Mouse (Mus musculus) embryonic facial prominence, embryonic 11.5 days (tissue): Measurements from ENCODE around the gene Gbx1. TPM values are rescaled to one million over a fixed set of nuclear protein-coding genes. Genes with fewer than 3 reads are reported as not detected.

ENCODE experiments used
- ATAC-seq: fragments of 200-750 bp; cut with Nextera tagmentation; replicated peaks from 2 replicates; pipeline ENCODE4 v1.8.0; 2017; ENCODE audit warnings: low read depth; ENCODE audit not compliant: insufficient number of reproducible peaks, low FRiP score, low TSS enrichment
- DNase-seq: peaks from one replicate; pipeline ENCODE4 v3.0.0-alpha.2; 2015; ENCODE audit warnings: low spot score
- H3K27ac ChIP-seq: fragments of 300-500 bp; sonication (generic); replicated peaks from 2 replicates; pipeline ENCODE4 v1.5.1; 2014; ENCODE audit warnings: mild to moderate bottlenecking, low read depth, low read length, control low read depth
- H3K27me3 ChIP-seq: fragments of 300-500 bp; sonication (generic); 2 replicates; pipeline ENCODE4 v1.6.1; 2014; ENCODE audit warnings: mild to moderate bottlenecking, low read length, moderate library complexity, mixed read lengths; ENCODE audit not compliant: control insufficient read depth, insufficient read depth
- H3K36me3 ChIP-seq: fragments of 300-500 bp; sonication (generic); replicated peaks from 2 replicates; pipeline ENCODE4 v1.6.1; 2014; ENCODE audit warnings: low read depth, mild to moderate bottlenecking, low read length, moderate library complexity, mixed read lengths; ENCODE audit not compliant: control insufficient read depth, insufficient read depth
- H3K4me1 ChIP-seq: fragments of 300-500 bp; sonication (generic); 2 replicates; pipeline ENCODE4 v1.6.1; 2014; ENCODE audit warnings: low read length, mixed read lengths; ENCODE audit not compliant: control insufficient read depth, insufficient read depth
- H3K4me2 ChIP-seq: fragments of 300-500 bp; sonication (generic); 2 replicates; pipeline ENCODE4 v1.6.1; 2014; ENCODE audit warnings: low read depth, mild to moderate bottlenecking, control low read depth, low read length, moderate library complexity
- H3K4me3 ChIP-seq: fragments of 300-500 bp; sonication (generic); 2 replicates; pipeline ENCODE4 v1.5.1; 2014; ENCODE audit warnings: low read depth, low read length, control low read depth
- H3K9ac ChIP-seq: fragments of 300-500 bp; sonication (generic); replicated peaks from 2 replicates; pipeline ENCODE4 v1.6.1; 2014; ENCODE audit warnings: mild to moderate bottlenecking, control low read depth, low read length
- H3K9me3 ChIP-seq: fragments of 300-500 bp; sonication (generic); replicated peaks from 2 replicates; pipeline ENCODE4 v1.6.1; 2016; ENCODE audit warnings: mild to moderate bottlenecking, low read length, inconsistent platforms, mixed read lengths; ENCODE audit not compliant: control insufficient read depth
- WGBS: fragments of 180-500 bp; shearing (Covaris S2); extraction: QIAGEN DNeasy Blood & Tissue Kit; methylation state at CpG from one replicate; pipeline ENCODE4 v1.1.7; 2014; 5-methylcytosine and 5-hydroxymethylcytosine counted together
- polyA plus RNA-seq: library from polyadenylated mRNA; unstranded; fragments of >200 nt; fragmentation: Nextera tagmentation; extraction: Ambion mirVana; gene quantifications from 2 replicates; pipeline ENCODE4 v1.2.1, GENCODE M21; 2014

Gbx1 gene
- polyA plus RNA-seq, 1 experiment from 2014 or later: 0.13 TPM

DNA sequence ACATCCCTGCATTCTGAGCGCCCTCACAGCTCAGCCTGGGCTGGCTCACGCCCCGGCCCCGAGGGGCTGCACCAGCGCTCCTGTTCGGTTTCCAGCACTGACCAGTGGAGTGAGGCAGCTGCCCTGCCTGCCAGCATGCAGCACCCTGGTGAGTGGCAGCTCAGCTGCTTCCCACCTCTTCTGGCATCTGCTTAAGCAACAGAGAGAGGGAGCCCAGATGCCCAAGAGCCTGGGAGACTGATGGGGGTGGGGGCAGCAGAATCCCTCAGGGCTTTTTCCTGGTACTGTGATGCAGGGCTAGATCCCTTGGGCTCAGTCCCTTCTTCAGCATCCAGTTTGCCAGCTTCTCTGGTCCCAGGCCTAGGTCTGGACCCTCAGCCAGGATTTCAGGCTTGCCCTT lies 30.2 kb downstream of the Gbx1 start:
- H3K27ac ChIP-seq: no peak overlapping the region
- H3K36me3 ChIP-seq: peaks cover 23% of the 10 kb centered on the region
- H3K9me3 ChIP-seq: no peaks in the 10 kb centered on the region
- H3K4me3 ChIP-seq: no peak overlapping the region
- H3K4me2 ChIP-seq: no peak overlapping the region
- H3K9ac ChIP-seq: no peak overlapping the region; the same call in 1 of the 2 replicates
- DNase-seq: no peak
- no peaks in the 10 kb centered on the region for H3K4me1 ChIP-seq
- no peaks in the 10 kb centered on the region for H3K27me3 ChIP-seq
- WGBS: 42% methylated on average over 6 of the region's 6 CpGs
- ATAC-seq: no peak

DNA sequence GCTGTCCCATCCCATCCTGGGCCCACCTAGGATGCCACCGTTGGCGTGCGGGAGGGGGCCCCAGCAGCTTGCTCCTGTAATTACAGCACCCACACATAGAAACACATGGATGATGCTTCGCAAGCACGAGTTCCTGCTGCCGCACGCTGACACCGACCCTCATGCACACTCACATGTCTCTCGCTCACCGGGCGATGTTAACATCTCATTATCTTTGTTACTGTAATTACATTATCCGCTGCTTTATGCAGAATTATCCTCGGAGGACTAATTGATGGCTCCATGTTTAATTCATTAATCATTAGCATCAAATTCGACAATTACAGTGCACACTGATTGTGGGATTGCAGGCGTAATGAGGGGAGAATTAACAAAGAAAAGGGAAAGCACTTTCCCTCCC lies 32.0 kb downstream of the Gbx1 start:
- no peak overlapping the region for H3K9ac ChIP-seq
- DNase-seq (no peak), ATAC-seq (no peak)
- H3K4me1 ChIP-seq: no peaks in the 10 kb centered on the region
- H3K9me3 ChIP-seq: no peaks in the 10 kb centered on the region
- H3K4me3 ChIP-seq: no peak overlapping the region
- 83% methylated on average over 15 of the region's 15 CpGs for WGBS
- peaks cover 16% of the 10 kb centered on the region for H3K36me3 ChIP-seq
- no peak overlapping the region for H3K4me2 ChIP-seq
- H3K27ac ChIP-seq: no peak overlapping the region
- H3K27me3 ChIP-seq: no peaks in the 10 kb centered on the region

DNA sequence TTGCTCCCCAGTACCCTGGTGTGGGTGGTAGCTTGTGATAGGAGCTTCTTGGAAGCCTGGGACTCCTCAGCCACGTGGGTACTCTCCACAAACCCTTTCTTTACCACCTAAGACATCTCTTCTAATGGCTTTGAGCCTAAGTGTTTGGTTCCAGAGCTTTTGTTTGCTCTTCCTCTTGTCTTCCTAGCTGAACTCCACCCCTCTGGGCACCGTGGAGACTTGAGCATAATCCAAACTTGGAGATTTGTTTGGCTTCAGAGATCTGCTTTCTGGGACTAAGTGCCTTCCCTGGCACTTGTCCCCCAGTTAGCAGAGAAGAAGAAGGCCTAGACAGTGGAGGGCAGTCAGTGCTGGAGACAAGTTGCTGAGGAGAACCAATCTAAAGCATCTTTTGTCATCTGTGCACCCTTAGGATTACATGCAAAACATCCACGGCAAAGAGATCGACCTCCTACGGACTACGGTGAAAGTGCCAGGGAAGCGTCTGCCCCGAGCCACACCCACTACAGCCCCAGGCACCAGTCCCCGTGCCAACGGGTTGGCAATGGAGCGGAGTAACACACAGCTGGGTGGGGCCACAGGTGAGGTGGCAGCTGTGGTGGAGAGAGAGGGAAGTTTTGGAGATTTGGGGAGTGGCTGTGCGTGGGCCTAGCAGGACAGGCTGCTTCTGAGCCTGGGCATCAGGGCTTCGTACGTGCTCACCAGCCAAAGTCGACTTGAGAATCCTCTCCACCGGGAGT lies 34.3 kb downstream of the Gbx1 start:
- H3K9ac ChIP-seq: no peak overlapping the region
- H3K4me3 ChIP-seq: no peak overlapping the region
- no peaks in the 10 kb centered on the region for H3K27me3 ChIP-seq
- no peak for DNase-seq
- peaks cover 20% of the 10 kb centered on the region for H3K36me3 ChIP-seq
- H3K4me1 ChIP-seq: no peaks in the 10 kb centered on the region
- WGBS: 89% methylated on average over 16 of the region's 16 CpGs
- H3K27ac ChIP-seq: no peak overlapping the region
- no peak overlapping the region for H3K4me2 ChIP-seq
- ATAC-seq: no peak
- H3K9me3 ChIP-seq: no peaks in the 10 kb centered on the region

DNA sequence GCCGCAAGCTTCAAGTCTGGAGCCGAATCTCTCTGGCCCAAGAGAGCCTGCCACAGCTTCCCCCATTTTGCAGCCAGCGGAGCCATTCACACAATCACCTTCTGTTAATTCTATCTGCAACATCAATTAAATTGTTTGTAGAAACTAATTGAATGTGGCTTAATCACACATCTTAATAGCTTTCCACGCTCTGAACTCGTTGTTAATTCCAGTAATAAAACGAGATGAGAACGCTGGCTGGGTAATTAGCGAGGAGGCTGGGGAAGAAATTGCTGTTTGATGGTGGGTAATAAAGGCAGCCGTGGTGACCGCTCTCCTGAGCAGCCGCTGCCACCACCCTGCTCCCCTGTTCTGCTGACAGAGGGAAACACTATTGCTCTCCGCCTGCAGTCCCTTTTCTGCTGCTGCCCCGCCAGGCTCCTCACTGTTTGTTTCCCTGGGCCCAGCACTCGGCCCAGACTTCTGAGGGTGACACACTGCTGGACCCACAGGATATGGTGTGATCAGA lies 36.5 kb downstream of the Gbx1 start:
- no peak overlapping the region for H3K9ac ChIP-seq
- ATAC-seq (no peak), DNase-seq (no peak)
- 77% methylated on average over 14 of the region's 14 CpGs for WGBS
- no peaks in the 10 kb centered on the region for H3K4me1 ChIP-seq
- no peak overlapping the region for H3K4me3 ChIP-seq
- no peaks in the 10 kb centered on the region for H3K27me3 ChIP-seq
- H3K27ac ChIP-seq: no peak overlapping the region
- H3K4me2 ChIP-seq: no peak overlapping the region
- peaks cover 21% of the 10 kb centered on the region for H3K36me3 ChIP-seq
- no peaks in the 10 kb centered on the region for H3K9me3 ChIP-seq

DNA sequence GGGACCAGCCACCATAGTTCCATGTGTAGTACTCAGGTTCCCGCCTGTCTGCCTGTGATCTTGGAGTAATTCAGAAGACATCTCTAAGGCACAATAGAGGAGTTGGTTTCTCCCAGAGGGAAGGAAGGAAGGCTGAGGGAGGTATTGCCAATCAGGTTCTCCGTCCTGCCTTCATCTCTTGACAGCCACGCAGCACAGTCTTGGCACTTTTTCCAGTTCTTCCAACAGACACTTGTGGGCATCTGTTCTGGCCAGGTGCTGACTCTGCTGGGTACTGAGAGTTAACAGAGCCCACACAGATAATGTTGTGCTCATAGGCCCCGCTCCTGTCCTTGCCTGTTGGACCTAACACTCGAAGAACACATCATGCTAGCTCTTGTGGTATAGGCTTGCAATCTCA lies 40.3 kb downstream of the Gbx1 start:
- no peak for ATAC-seq
- no peaks in the 10 kb centered on the region for H3K9me3 ChIP-seq
- WGBS: 87% methylated on average over 5 of the region's 5 CpGs
- H3K4me1 ChIP-seq: peaks cover 10% of the 10 kb centered on the region
- no peaks in the 10 kb centered on the region for H3K27me3 ChIP-seq
- peaks cover 18% of the 10 kb centered on the region for H3K36me3 ChIP-seq
- no peak overlapping the region for H3K4me2 ChIP-seq
- no peak overlapping the region for H3K9ac ChIP-seq
- no peak for DNase-seq
- H3K27ac ChIP-seq: no peak overlapping the region
- no peak overlapping the region for H3K4me3 ChIP-seq

DNA sequence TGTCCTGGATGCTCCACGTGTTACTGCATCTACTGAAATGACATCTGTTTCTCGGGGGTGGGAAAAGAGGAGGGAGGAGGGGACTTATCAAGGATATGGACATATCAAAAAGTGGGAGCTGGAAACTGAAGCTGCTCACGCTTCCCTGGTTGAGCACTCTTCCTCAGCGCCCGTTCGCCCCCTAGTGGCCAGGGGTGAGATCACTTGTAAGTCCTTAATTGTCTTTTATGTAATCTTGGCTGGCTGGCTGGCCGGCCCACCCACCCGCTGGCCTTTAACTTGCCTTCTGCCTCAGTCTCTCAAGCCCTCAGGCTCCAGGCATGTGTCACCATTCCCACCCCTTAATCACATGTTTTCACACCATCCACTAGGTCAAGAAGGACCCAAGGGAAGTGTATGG lies 40.9 kb downstream of the Gbx1 start:
- H3K9me3 ChIP-seq: no peaks in the 10 kb centered on the region
- WGBS: 7% methylated on average over 8 of the region's 8 CpGs
- ATAC-seq (no peak), DNase-seq (peak; percentile 91)
- no peaks in the 10 kb centered on the region for H3K27me3 ChIP-seq
- no peak overlapping the region for H3K27ac ChIP-seq
- peaks cover 12% of the 10 kb centered on the region for H3K4me1 ChIP-seq
- H3K36me3 ChIP-seq: peaks cover 16% of the 10 kb centered on the region
- no peak overlapping the region for H3K4me2 ChIP-seq
- H3K9ac ChIP-seq: no peak overlapping the region
- no peak overlapping the region for H3K4me3 ChIP-seq

DNA sequence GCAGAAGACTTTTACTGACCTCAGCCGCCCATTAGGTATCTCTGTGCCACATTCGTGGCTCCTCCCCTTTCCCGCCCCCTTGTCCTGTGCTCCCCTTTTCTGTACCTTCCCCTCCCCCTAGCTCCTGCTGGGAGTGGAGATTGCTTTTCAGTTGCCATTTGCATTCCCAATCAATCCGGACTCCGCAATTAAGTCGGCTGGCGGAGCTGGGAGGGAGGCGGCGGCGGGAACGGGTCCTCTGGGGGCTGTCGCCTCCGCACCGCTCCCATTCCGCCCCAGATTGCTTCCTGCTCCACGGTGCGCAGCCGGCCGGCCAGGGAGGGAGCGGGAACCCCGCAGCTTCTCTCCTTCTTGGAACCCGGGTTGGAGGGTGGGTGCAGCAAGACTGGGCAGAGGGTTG lies 42.0 kb downstream of the Gbx1 start:
- H3K4me3 ChIP-seq: no peak overlapping the region
- peaks cover 15% of the 10 kb centered on the region for H3K36me3 ChIP-seq
- H3K9me3 ChIP-seq: no peaks in the 10 kb centered on the region
- no peak overlapping the region for H3K27ac ChIP-seq
- WGBS: 15% methylated on average over 22 of the region's 22 CpGs
- ATAC-seq: no peak
- H3K4me1 ChIP-seq: peaks cover 12% of the 10 kb centered on the region
- H3K4me2 ChIP-seq: peak overlapping the region; percentile 36; the same call in 1 of the 2 replicates
- H3K27me3 ChIP-seq: no peaks in the 10 kb centered on the region
- peak overlapping the region; percentile 18; the same call in 1 of the 2 replicates for H3K9ac ChIP-seq
- no peak for DNase-seq

DNA sequence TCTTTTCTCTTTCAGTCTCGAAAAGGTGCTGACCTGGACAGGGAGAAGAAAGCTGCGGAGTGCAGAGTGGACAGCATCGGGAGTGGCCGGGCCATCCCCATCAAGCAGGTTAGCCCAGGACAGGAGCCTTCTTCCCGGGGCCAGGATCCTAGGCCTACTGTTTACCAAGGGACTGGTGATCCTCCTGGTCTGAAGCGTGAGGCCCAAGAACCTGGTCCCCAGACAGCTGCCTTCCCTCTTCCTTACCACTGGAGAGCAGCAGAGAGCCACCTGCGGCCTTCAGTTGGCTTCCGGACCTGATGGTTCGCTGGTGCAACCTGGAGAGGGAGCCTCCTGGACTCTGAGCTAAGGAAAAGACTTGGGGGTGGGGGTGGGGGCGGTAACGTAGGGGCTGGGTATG lies 43.7 kb downstream of the Gbx1 start:
- Histone ChIP-seq H3K36me3 (peaks cover 8% of the 10 kb centered on the region), H3K4me3 (no peak overlapping the region), H3K27ac (no peak overlapping the region), H3K9me3 (no peaks in the 10 kb centered on the region), H3K9ac (no peak overlapping the region), H3K4me2 (no peak overlapping the region), H3K27me3 (no peaks in the 10 kb centered on the region), H3K4me1 (peaks cover 12% of the 10 kb centered on the region)
- DNase-seq (peak; percentile 88), ATAC-seq (no peak)
- 15% methylated on average over 10 of the region's 11 CpGs for WGBS
